Mouse (Mus musculus) midbrain, postnatal 0 days (tissue): ENCODE measurements around the gene Edn1. TPM values are rescaled to one million over a fixed set of nuclear protein-coding genes. Genes with fewer than 3 reads are reported as not detected.

ENCODE experiments used
- ATAC-seq: fragments of 200-750 bp; cut with Nextera tagmentation; 2 replicates; pipeline ENCODE4 v1.8.0; 2017; ENCODE audit warnings: moderate number of reproducible peaks, mild to moderate bottlenecking, moderate TSS enrichment, moderate library complexity; ENCODE audit not compliant: low FRiP score
- DNase-seq: peaks from one replicate; pipeline ENCODE4 v3.0.0-alpha.2; 2015; ENCODE audit warnings: low spot score
- H3K27ac ChIP-seq: fragments of 300-500 bp; sonication (generic); 2 replicates; pipeline ENCODE4 v1.5.1; 2014; ENCODE audit warnings: low read depth, mild to moderate bottlenecking, low read length, mixed read lengths
- H3K27me3 ChIP-seq: fragments of 300-500 bp; sonication (generic); 2 replicates; pipeline ENCODE4 v1.6.1; 2014; ENCODE audit warnings: low read length, control low read depth, mixed read lengths; ENCODE audit not compliant: insufficient read depth
- H3K36me3 ChIP-seq: fragments of 300-500 bp; sonication (generic); 2 replicates; pipeline ENCODE4 v1.6.1; 2014; ENCODE audit warnings: low read length, control low read depth, mixed read lengths; ENCODE audit not compliant: insufficient read depth
- H3K4me1 ChIP-seq: fragments of 300-500 bp; sonication (generic); 2 replicates; pipeline ENCODE4 v1.6.1; 2014; ENCODE audit warnings: mild to moderate bottlenecking, control low read depth, antibody characterized with exemption, low read length, mixed read lengths; ENCODE audit not compliant: insufficient read depth
- H3K4me2 ChIP-seq: fragments of 300-500 bp; sonication (generic); 2 replicates; pipeline ENCODE4 v1.6.1; 2014; ENCODE audit warnings: low read depth, mild to moderate bottlenecking, low read length, mixed read lengths; ENCODE audit not compliant: poor library complexity, severe bottlenecking
- H3K4me3 ChIP-seq: fragments of 300-500 bp; sonication (generic); 2 replicates; pipeline ENCODE4 v1.5.1; 2014; ENCODE audit warnings: low read depth, mild to moderate bottlenecking, low read length, moderate library complexity
- H3K9ac ChIP-seq: fragments of 300-500 bp; sonication (generic); replicated peaks from 2 replicates; pipeline ENCODE4 v1.6.1; 2014; ENCODE audit warnings: mild to moderate bottlenecking, low read length, moderate library complexity, mixed read lengths; ENCODE audit not compliant: poor library complexity, severe bottlenecking
- H3K9me3 ChIP-seq: fragments of 300-500 bp; sonication (generic); 2 replicates; pipeline ENCODE4 v1.6.1; 2016; ENCODE audit warnings: low read length, control low read depth
- CTCF ChIP-seq: IDR thresholded peaks from 2 replicates; pipeline ENCODE4 v1.5.1; 2016; ENCODE audit warnings: antibody characterized with exemption, mild to moderate bottlenecking
- WGBS: fragments of 180-500 bp; shearing (Covaris S2); extraction: QIAGEN DNeasy Blood & Tissue Kit; methylation state at CpG from one replicate; pipeline ENCODE4 v1.1.7; 2014; 5-methylcytosine and 5-hydroxymethylcytosine counted together
- polyA plus RNA-seq: library from polyadenylated mRNA; unstranded; fragments of >200 nt; fragmentation: Nextera tagmentation; extraction: Ambion mirVana; gene quantifications from 2 replicates; pipeline ENCODE4 v1.2.1, GENCODE M21; 2015
- total RNA-seq: library from RNA; depleted of rRNA; stranded (reverse); fragments of >200 nt; gene quantifications from 2 replicates; pipeline ENCODE4 v1.2.3, GENCODE M21; 2014

Edn1 gene
- total and polyA plus RNA-seq, 2 experiments from 2014 or later = 3.2 to 4.4 TPM

DNA sequence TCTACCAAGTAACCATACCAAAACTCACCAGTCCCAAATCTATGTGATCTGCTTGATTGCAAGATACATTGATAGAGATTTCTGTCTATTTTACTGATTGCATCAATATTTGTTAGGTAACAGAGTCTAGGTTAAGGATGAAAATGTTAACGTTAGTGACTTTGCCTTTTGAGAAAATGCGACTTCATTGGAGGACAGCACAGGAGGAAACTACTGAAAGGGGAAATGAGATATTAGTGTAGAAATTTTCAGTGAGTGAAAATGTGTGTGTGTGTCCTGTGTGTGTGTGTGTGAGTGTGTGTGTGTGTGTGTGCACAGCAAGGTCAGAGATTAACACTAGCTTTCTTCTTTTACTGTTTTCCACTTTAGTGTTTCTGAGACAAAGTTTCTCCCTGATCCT, 29.8 kb downstream of the Edn1 start:
- no peaks in the 10 kb centered on the region for H3K36me3 ChIP-seq
- H3K4me3 ChIP-seq = no peak overlapping the region
- no peak overlapping the region for H3K27ac ChIP-seq
- ATAC-seq (no peak), DNase-seq (no peak)
- H3K9ac ChIP-seq = no peak overlapping the region
- no peaks in the 10 kb centered on the region for H3K4me1 ChIP-seq
- H3K4me2 ChIP-seq = no peak overlapping the region
- no peaks in the 10 kb centered on the region for H3K9me3 ChIP-seq
- no peaks in the 10 kb centered on the region for H3K27me3 ChIP-seq
- 95% methylated on average over 2 of the region's 2 CpGs for WGBS
- no peak for TF ChIP-seq CTCF

DNA sequence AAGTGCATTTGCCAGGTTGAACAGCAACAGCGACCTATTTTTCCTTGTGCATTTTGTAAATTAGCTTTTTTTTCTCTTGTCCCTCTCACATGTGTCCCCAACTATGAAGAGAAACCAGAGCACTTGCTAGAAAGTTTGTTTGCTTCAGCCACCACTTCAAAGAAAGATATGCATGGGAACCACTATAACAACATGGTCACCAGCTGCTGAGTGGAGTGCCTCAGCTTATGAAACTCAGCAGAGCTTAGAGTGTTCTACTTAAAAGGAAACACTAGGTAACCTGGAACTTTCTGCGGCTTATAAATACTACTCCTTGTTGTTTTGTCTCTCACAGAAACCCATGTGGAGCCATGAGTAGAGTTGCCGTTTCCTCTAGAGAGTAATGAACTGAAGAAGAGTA, 33.7 kb downstream of the Edn1 start:
- no peak overlapping the region for H3K4me3 ChIP-seq
- ATAC-seq (no peak), DNase-seq (no peak)
- no peak overlapping the region for H3K4me2 ChIP-seq
- H3K9me3 ChIP-seq = no peaks in the 10 kb centered on the region
- no peak overlapping the region for H3K27ac ChIP-seq
- no peak overlapping the region for H3K9ac ChIP-seq
- no peaks in the 10 kb centered on the region for H3K4me1 ChIP-seq
- H3K27me3 ChIP-seq = no peaks in the 10 kb centered on the region
- TF ChIP-seq CTCF = no peak
- no peaks in the 10 kb centered on the region for H3K36me3 ChIP-seq
- 87% methylated on average over 3 of the region's 3 CpGs for WGBS

DNA sequence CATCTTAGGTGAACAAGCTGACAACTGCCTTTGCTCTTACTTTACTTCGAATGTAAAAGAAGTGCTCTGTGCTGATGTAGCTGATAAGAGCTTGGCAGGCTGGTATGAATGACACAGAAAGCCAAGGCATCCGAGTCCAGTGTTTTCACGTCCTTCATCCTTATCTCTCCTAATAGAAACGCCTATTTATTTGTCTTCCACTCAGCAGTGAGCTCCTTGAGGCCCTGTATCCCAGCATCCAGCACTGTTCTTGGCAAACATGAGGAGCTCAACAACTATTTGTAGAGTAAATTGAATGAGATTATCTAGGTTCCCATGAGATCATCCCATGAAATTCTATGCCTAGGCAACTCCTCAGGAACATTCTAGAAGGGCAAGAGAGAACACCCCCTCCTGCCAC, 35.1 kb downstream of the Edn1 start:
- Histone ChIP-seq H3K4me1 (no peaks in the 10 kb centered on the region), H3K36me3 (no peaks in the 10 kb centered on the region), H3K9me3 (no peaks in the 10 kb centered on the region), H3K27me3 (no peaks in the 10 kb centered on the region), H3K9ac (no peak overlapping the region), H3K4me2 (no peak overlapping the region), H3K4me3 (no peak overlapping the region), H3K27ac (no peak overlapping the region)
- ATAC-seq = no peak
- no peak for DNase-seq
- TF ChIP-seq CTCF = no peak
- WGBS = 73% methylated on average over 4 of the region's 4 CpGs

DNA sequence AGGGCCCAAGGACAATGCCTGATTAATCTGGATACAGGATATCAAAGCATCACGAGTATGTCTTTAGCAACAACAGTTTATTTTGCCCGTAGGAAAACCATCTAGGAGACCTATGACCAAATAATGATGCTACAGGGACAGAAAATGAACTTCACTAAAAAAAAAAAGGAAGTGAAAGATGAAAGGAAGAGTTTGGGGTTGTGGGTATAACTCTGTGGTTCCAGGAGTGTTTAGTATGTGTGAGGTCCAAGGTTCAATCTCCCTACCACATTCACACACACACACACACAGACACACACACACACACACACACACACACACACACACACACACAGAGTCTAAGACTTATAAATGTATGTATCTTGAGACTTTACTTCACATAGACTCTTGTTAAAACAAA, 35.8 kb downstream of the Edn1 start:
- WGBS = 76% methylated on average over 2 of the region's 2 CpGs
- Histone ChIP-seq H3K4me2 (no peak overlapping the region), H3K27me3 (no peaks in the 10 kb centered on the region), H3K9me3 (no peaks in the 10 kb centered on the region), H3K27ac (no peak overlapping the region), H3K4me3 (no peak overlapping the region), H3K9ac (no peak overlapping the region), H3K4me1 (no peaks in the 10 kb centered on the region), H3K36me3 (no peaks in the 10 kb centered on the region)
- ATAC-seq = no peak
- no peak for DNase-seq
- TF ChIP-seq CTCF = no peak

DNA sequence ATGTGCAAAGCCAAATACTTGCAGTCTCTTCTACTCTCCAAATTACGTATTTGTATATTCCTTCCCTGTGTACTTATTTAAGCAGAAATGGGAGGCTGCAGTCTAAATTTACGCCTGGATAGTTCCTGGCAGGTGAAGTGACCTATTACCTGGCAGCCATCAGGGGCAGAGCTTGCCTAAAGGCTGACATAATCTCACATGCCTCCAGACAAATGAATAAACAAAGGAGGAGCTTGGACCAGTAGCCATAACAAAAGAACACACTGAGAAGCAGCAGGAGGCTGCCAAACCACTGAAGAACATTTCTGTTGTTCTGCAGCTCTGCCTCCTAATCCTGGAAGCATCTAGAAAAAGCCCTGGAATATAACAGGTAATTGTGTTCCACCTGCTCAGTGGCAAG, 38.2 kb downstream of the Edn1 start:
- Histone ChIP-seq H3K36me3 (no peaks in the 10 kb centered on the region), H3K4me1 (no peaks in the 10 kb centered on the region), H3K27me3 (no peaks in the 10 kb centered on the region), H3K9me3 (no peaks in the 10 kb centered on the region), H3K9ac (no peak overlapping the region), H3K4me2 (no peak overlapping the region), H3K27ac (no peak overlapping the region), H3K4me3 (no peak overlapping the region)
- 76% methylated on average over 2 of the region's 2 CpGs for WGBS
- no peak for TF ChIP-seq CTCF
- DNase-seq = no peak
- no peak for ATAC-seq

DNA sequence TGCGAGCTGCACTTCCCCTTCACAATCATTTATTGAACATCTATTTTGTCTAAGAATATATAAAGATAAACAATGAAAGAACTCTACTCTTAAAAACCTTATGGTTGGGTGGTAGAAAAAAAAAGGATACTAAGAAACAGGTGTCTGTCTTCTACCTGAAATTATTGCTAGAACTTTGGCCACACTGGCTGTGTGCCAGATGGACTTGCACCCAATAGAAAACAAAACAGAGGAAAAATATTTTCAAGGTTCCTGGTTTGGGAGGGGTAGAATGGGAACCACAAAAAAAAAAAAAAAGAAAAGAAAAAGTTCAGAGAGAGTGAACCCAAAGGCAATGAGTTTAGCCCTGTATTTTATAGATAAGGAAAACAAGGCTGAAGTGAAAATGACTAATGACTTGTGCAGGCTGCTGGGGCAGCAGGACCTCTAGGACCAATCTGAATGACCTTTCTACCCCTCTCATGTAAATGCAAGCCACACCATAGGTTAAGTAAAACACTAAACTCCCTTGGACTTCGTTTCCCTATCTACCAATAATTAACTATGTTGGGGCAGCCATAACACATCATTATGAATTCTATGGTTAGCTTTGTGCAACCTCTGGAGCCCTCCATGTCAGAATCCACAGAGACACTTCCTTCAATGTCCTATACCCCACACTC, 40.7 kb downstream of the Edn1 start:
- DNase-seq (no peak), ATAC-seq (no peak)
- H3K4me1 ChIP-seq = no peaks in the 10 kb centered on the region

More for the DNA sequence above, 40.7 kb downstream of the Edn1 start:
- H3K4me3 ChIP-seq = no peak overlapping the region
- no peaks in the 10 kb centered on the region for H3K27me3 ChIP-seq
- H3K27ac ChIP-seq = no peak overlapping the region
- TF ChIP-seq CTCF = no peak
- WGBS = 84% methylated on average over 2 of the region's 2 CpGs
- no peaks in the 10 kb centered on the region for H3K9me3 ChIP-seq
- no peak overlapping the region for H3K9ac ChIP-seq
- H3K4me2 ChIP-seq = no peak overlapping the region
- no peaks in the 10 kb centered on the region for H3K36me3 ChIP-seq
